In the genomic region with DNA sequence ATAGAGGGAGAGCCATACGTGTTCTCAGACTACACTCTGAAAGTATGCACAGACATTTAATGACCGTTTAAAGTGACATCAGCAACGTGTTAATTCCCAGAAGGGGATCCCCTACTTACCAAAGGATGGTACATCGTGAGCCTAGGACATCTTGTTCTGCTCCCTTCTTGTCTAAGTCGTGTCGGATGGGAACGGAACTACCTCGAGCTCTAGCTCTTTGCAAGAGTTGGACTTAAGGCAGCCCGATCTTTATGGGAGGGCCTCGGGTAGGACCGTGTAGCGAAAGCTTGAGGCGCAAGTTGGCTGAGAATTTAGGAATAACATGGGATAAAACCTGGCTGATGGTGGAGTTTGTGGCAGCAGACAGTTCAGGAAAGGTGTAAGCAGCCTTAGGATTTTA, we compare ENCODE assay signal across 12 mouse cellular contexts.
"Had no signal": no experiment of that assay in that cellular context is flagged by ENCODE, and none has a peak within 500 bp of the region (broad histone marks: within the 10 kb centered on the region; RNA-seq: fewer than 3 reads in every experiment).

No protein-coding gene starts in this region.

- ATAC-seq: midbrain, embryonic 16.5 days had no signal

- H3K36me3 ChIP-seq: limb, embryonic 15.5 days; liver, embryonic 12.5 days; midbrain, embryonic 10.5 days had no signal

- H3K4me3 ChIP-seq: limb, embryonic 15.5 days; liver, embryonic 12.5 days; midbrain, embryonic 10.5 days had no signal

- H3K9me3 ChIP-seq: limb, embryonic 15.5 days; liver, embryonic 12.5 days; midbrain, embryonic 10.5 days had no signal

- H3K27me3 ChIP-seq: limb, embryonic 15.5 days; liver, embryonic 12.5 days had no signal

- H3K9ac ChIP-seq: limb, embryonic 15.5 days; liver, embryonic 12.5 days; lung, embryonic 14.5 days had no signal

- H3K4me2 ChIP-seq: limb, embryonic 15.5 days; liver, embryonic 12.5 days; lung, embryonic 14.5 days had no signal

- DNase-seq: layer of hippocampus, adult 9-11 months; layer of hippocampus, postnatal 36 days; lung, embryonic 14.5 days; right cerebral cortex, adult 18-20 months; right cerebral cortex, postnatal 25 days; thymus, postnatal 14 days had no signal

- H3K27ac ChIP-seq: kidney, postnatal 0 days; limb, embryonic 15.5 days; liver, embryonic 12.5 days; midbrain, embryonic 10.5 days; stomach, postnatal 0 days had no signal
